Mouse (Mus musculus) hindlimb bud, embryonic 11.5 days (tissue): ENCODE results near the gene Cdh11.

Experiments
- DNase-seq: peaks from one replicate; pipeline ENCODE4 v3.0.0-alpha.2; 2012; ENCODE audit warnings: low read depth, low spot score; ENCODE audit errors: extremely low spot score

Cdh11 gene

GRCm38 (mm10) chr8:102785592-102786416 lies at the start of gene Cdh11:
Gene Cdh11 (minus strand): TSS chr8:102785642.
- DNase-seq: no peak

- DNase-seq: no peak
Observed at GRCm38 (mm10) chr8:102813959-102814358, 28.5 kb upstream of the Cdh11 start.

- no peak for DNase-seq
Observed at GRCm38 (mm10) chr8:102790303-102790702, 4.9 kb upstream of the Cdh11 start.

GRCm38 (mm10) chr8:102786467-102787360 lies 1.3 kb upstream of the Cdh11 start:
- no peak for DNase-seq

GRCm38 (mm10) chr8:102784835-102785455 lies 497 bp downstream of the Cdh11 start:
- no peak for DNase-seq

GRCm38 (mm10) chr8:102783821-102784591 lies 1.4 kb downstream of the Cdh11 start:
- no peak for DNase-seq

- no peak for DNase-seq
Observed at GRCm38 (mm10) chr8:102782707-102783489, 2.5 kb downstream of the Cdh11 start.

GRCm38 (mm10) chr8:102780899-102781298 lies 4.5 kb downstream of the Cdh11 start:
- peak; percentile 91 for DNase-seq

- DNase-seq: no peak
Observed at GRCm38 (mm10) chr8:102774594-102774993, 10.8 kb downstream of the Cdh11 start.

GRCm38 (mm10) chr8:102771456-102771855 lies 14.0 kb downstream of the Cdh11 start:
- no peak for DNase-seq

- DNase-seq: no peak
Observed at GRCm38 (mm10) chr8:102753839-102754238, 31.6 kb downstream of the Cdh11 start.

- DNase-seq: no peak
Observed at GRCm38 (mm10) chr8:102742940-102743339, 42.5 kb downstream of the Cdh11 start.

- DNase-seq: peak; percentile 14
Observed at GRCm38 (mm10) chr8:102742008-102742591, 43.3 kb downstream of the Cdh11 start.

GRCm38 (mm10) chr8:102740963-102741362 lies 44.5 kb downstream of the Cdh11 start:
- DNase-seq: no peak

GRCm38 (mm10) chr8:102738961-102739487 lies 46.4 kb downstream of the Cdh11 start:
- DNase-seq: no peak

- DNase-seq: no peak
Observed at GRCm38 (mm10) chr8:102738395-102738794, 47.0 kb downstream of the Cdh11 start.

GRCm38 (mm10) chr8:102734419-102734818 lies 51.0 kb downstream of the Cdh11 start:
- no peak for DNase-seq

GRCm38 (mm10) chr8:102726206-102726935 lies 59.1 kb downstream of the Cdh11 start:
- no peak for DNase-seq

GRCm38 (mm10) chr8:102725496-102725895 lies 59.9 kb downstream of the Cdh11 start:
- no peak for DNase-seq
